Mouse (Mus musculus): ENCODE results near the gene Pomt2. TPM values are rescaled to one million over a fixed set of nuclear protein-coding genes. Genes with fewer than 3 reads are reported as not detected.

The Pomt2 gene
- polyA plus RNA-seq, 1 experiment from 2014 or later: 12.4 TPM

DNA sequence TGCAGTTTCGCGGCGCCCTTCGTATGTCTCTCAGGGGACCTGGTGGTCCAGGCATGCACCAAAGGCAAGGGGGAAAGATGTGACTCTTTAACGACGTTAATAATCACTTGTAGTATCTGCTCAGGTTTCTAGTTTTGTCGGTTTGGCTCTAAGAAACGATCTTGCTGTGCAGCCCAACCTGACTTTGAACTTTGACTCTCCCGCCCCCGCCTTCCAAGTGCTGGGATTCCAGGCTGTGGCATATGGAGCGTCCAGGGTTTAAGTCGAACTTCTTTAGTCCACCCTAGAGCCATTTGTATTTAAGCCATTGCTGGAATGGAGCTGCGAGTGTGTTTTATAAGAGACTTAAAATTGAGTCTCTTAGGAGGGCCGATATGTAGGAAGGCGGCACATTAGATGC lies 368 bp upstream of the Pomt2 start:
- peak overlapping the region; percentile 76 for H3K4me3 ChIP-seq
- no peak for ATAC-seq (ENCODE audit: low read depth)
- WGBS: 18% methylated on average over 15 of the region's 15 CpGs
- H3K4me2 ChIP-seq: peak overlapping the region; percentile 65
- peak overlapping the region; percentile 76 for H3K9ac ChIP-seq
- H3K4me1 ChIP-seq (replicated peaks): peaks cover 26% of the 10 kb centered on the region
- H3K27me3 ChIP-seq: no peaks in the 10 kb centered on the region
- peaks cover 8% of the 10 kb centered on the region; the same call in 1 of the 2 replicates for H3K36me3 ChIP-seq
- H3K27ac ChIP-seq (replicated peaks): peak overlapping the region; percentile 98
- H3K9me3 ChIP-seq: 0 out of 2 replicates have a peak, but pooled peaks cover 3% of the 10 kb centered on the region

DNA sequence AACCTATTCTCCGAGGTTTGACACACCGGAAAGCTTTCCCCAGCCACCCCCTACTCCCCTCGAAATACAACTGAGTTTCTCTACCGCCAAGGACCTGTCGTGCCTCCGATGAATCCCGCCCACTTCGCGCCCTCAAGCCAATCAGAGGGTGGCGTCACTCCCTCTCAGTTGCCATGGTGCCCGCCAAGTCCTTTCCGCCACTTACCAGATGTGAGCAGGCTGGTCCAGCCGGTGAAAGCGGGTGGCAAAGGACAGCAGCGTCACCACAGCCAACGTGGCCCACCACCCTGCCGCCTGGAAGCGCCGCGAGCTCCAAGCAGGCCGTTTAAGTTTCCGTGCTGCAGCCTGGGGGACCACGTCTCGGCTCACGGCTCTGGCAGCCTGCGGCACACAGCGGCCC lies 802 bp downstream of the Pomt2 start, which contains the start of gene Gstz1:
Gene Gstz1 (plus strand): TSS at position 200 of the 400 bp plus-strand sequence.
- Histone ChIP-seq H3K36me3 (peaks cover 8% of the 10 kb centered on the region; the same call in 1 of the 2 replicates), H3K9me3 (no peaks in the 10 kb centered on the region), H3K9ac (peak within 1 kb of the TSS; percentile 76), H3K27ac (replicated peaks) (peak within 1 kb of the TSS; percentile 98), H3K4me2 (peak within 1 kb of the TSS; percentile 65), H3K4me1 (replicated peaks) (peaks cover 26% of the 10 kb centered on the region), H3K27me3 (no peaks in the 10 kb centered on the region), H3K4me3 (peak within 1 kb of the TSS; percentile 76)
- WGBS: under 1% methylated on average over 27 of the region's 27 CpGs
- peak; percentile 92 for ATAC-seq (ENCODE audit: low read depth)

DNA sequence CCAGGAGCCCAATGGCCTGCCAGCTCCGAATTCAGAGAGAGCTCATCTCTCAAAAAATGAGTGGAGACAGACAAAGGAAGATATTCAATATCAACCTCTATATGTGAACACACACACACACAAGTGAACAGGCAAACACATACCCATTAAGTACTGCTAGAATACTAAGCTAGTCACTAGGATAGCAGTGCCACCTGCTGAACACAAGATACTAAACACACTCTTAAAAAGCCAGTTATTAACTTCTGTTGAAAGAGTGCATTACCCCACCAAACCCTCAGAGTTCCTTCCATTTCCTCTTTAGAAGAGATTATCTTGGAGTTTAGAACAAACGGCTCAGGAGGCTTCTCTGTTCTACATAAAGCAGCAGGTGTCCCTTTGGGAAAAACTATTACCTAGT lies 5.6 kb downstream of the Pomt2 start:
- no peaks in the 10 kb centered on the region for H3K36me3 ChIP-seq
- no peak overlapping the region for H3K4me3 ChIP-seq
- peaks cover 31% of the 10 kb centered on the region for H3K4me1 ChIP-seq (replicated peaks)
- no peak overlapping the region for H3K4me2 ChIP-seq
- 77% methylated on average over 2 of the region's 2 CpGs for WGBS
- H3K27me3 ChIP-seq: no peaks in the 10 kb centered on the region
- no peak overlapping the region for H3K9ac ChIP-seq
- no peak overlapping the region for H3K27ac ChIP-seq (replicated peaks)
- ATAC-seq (ENCODE audit: low read depth): no peak
- H3K9me3 ChIP-seq: no peaks in the 10 kb centered on the region

DNA sequence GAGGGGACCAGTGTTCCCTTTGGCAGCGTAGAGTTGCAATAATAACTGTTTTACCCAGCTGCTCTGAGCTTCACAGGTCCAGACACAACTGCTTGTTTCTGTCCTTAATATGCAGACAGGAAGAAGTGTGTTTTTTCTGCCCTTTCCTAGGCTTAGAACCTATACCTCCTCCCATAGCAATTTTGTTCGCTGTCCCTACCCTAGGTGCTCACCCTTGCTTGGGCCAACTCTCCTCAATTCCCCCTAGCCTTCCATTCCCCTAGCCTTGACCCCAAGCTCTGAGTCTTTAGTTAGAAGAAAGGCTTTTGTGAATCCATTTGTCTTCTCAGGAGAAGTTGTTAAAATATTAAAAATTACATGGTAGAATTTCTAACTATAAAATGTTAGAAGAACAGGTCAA lies 9.0 kb downstream of the Pomt2 start:
- H3K27me3 ChIP-seq: no peaks in the 10 kb centered on the region

DNA sequence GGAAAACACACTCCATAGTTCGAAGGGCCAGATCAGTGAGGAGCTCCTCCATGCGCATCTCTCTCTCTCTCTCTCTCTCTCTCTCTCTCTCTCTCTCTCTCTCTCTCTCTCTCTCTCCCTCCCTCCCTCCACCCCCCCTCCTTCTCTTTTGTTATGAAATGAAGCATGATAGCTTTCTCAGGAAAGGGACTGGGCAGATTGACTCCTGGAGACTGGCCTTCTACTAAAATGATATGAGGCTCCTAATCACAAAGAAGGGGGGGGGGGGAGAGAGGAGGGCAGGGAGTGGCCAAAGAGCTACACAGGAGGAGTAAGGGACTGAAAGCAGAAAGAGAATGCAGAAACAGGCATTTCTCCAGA lies 9.4 kb downstream of the Pomt2 start:
- peaks cover 14% of the 10 kb centered on the region; the same call in 1 of the 2 replicates for H3K4me1 ChIP-seq (replicated peaks)
- no peak overlapping the region for H3K4me3 ChIP-seq
- H3K9ac ChIP-seq: no peak overlapping the region
- no peak overlapping the region for H3K4me2 ChIP-seq
- no peaks in the 10 kb centered on the region for H3K9me3 ChIP-seq
- no peaks in the 10 kb centered on the region for H3K27me3 ChIP-seq
- H3K27ac ChIP-seq (replicated peaks): peak overlapping the region; percentile 75
- peaks cover 23% of the 10 kb centered on the region for H3K36me3 ChIP-seq
- 33% methylated on average over 2 of the region's 2 CpGs for WGBS
- no peak; the same call in 1 of the 2 replicates for ATAC-seq (ENCODE audit: low read depth)

More for the DNA sequence above, 9.0 kb downstream of the Pomt2 start:
- no peak for ATAC-seq (ENCODE audit: low read depth)
- Histone ChIP-seq H3K27ac (replicated peaks) (peak overlapping the region; percentile 52; the same call in 1 of the 2 replicates), H3K9me3 (no peaks in the 10 kb centered on the region), H3K36me3 (peaks cover 20% of the 10 kb centered on the region; the same call in 1 of the 2 replicates), H3K4me2 (no peak overlapping the region), H3K4me1 (replicated peaks) (peaks cover 14% of the 10 kb centered on the region; the same call in 1 of the 2 replicates), H3K9ac (no peak overlapping the region), H3K4me3 (no peak overlapping the region)
- WGBS: 50% methylated on average over 2 of the region's 2 CpGs

DNA sequence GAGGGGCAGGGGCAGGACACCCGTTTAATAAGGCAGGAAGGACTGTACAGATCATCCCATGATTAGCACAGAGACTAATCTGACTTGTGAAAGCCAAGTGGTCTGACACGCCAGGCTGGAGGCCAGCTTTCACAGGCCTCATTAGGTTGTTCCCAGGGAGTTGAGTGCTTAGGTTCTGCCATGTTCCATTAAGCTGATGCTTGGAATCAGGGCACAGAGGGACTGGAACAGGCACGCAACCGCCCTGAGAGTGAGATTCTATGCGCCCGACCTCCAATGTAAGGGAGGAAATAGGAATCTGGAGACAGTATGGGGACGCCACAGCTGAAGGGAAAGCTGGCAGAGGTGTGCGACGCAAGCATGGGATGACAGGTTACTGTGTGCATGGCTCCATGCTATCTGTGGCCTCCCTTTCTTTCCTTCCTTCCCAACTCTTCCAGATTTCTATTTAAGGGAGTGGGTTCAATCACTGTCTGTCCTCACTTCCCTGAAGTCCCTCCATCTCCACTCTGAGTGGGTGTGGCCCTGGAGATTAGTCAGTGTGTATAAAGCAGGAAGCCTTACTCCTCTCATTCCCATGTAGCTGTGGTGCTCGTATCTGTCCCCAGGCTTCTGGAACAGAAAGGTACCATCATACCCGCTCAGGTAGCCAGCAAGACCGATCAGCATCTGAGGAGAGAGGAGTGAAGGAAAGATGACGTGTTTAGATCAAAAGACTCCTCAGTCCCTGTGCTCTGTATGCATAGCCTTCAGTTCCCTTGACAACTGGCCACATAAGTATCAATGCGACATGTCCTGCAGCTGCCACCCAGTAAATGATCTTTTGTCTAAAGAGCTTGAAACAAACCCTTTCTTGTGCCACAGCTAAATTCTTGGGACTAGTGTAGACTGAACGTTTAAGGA lies 10.1 kb downstream of the Pomt2 start:
- no peak overlapping the region for H3K9ac ChIP-seq
- no peak overlapping the region for H3K4me2 ChIP-seq
- H3K27ac ChIP-seq (replicated peaks): peak overlapping the region; percentile 75
- no peaks in the 10 kb centered on the region for H3K27me3 ChIP-seq
- H3K9me3 ChIP-seq: no peaks in the 10 kb centered on the region
- H3K4me1 ChIP-seq (replicated peaks): peaks cover 14% of the 10 kb centered on the region; the same call in 1 of the 2 replicates
- peaks cover 29% of the 10 kb centered on the region for H3K36me3 ChIP-seq
- H3K4me3 ChIP-seq: no peak overlapping the region
- ATAC-seq (ENCODE audit: low read depth): peak; percentile 78
- WGBS: 69% methylated on average over 15 of the region's 15 CpGs

DNA sequence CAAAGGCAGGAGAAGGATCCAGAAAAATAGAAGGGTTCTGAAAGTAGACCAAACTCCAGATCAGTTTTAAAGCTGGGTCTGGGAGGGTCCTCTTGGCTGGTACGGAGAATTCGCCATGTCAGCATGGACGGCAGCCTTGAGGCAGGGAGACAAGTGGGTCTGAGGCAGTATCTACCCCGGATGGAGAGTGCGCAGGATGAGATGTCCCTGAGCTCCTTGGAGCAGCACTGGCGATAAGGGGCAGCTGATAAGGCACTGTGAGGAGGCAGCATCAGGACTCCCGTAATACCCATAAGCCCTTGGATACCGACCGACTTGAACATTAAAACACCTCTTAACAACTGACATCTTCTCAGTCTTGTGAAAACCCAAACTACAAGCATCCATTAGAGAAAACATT lies 15.0 kb downstream of the Pomt2 start:
- Histone ChIP-seq H3K4me3 (no peak overlapping the region), H3K36me3 (peaks cover 55% of the 10 kb centered on the region), H3K9ac (no peak overlapping the region), H3K9me3 (no peaks in the 10 kb centered on the region), H3K27me3 (no peaks in the 10 kb centered on the region), H3K4me2 (no peak overlapping the region), H3K27ac (replicated peaks) (no peak overlapping the region), H3K4me1 (replicated peaks) (peaks cover 5% of the 10 kb centered on the region; the same call in 1 of the 2 replicates)
- 95% methylated on average over 9 of the region's 9 CpGs for WGBS
- ATAC-seq (ENCODE audit: low read depth): no peak

DNA sequence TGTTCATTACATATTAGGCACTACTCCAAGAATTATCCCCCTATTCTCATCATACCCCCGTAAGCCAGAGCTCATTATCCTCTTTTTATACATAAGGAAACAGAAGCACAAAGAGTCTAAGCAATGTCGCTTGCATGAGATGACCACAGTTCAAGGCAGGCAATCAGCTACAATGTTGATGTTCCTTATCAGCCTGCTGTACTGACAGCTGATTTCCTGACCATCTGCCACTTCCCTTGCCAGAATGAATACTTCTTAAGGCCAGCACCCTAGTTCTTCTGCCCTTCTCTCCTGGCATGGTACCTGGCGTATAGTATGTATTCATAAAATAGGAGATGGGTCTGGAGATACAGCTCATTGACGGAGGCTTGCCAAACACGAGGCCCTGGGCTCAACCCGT lies 15.6 kb downstream of the Pomt2 start:
- H3K9me3 ChIP-seq: no peaks in the 10 kb centered on the region
- H3K4me3 ChIP-seq: no peak overlapping the region
- peaks cover 61% of the 10 kb centered on the region for H3K36me3 ChIP-seq
- ATAC-seq (ENCODE audit: low read depth): no peak
- WGBS: 96% methylated on average over 6 of the region's 6 CpGs
- no peak overlapping the region for H3K9ac ChIP-seq
- H3K27me3 ChIP-seq: no peaks in the 10 kb centered on the region
- H3K27ac ChIP-seq (replicated peaks): no peak overlapping the region
- no peak overlapping the region for H3K4me2 ChIP-seq
- no peaks in the 10 kb centered on the region for H3K4me1 ChIP-seq (replicated peaks)

DNA sequence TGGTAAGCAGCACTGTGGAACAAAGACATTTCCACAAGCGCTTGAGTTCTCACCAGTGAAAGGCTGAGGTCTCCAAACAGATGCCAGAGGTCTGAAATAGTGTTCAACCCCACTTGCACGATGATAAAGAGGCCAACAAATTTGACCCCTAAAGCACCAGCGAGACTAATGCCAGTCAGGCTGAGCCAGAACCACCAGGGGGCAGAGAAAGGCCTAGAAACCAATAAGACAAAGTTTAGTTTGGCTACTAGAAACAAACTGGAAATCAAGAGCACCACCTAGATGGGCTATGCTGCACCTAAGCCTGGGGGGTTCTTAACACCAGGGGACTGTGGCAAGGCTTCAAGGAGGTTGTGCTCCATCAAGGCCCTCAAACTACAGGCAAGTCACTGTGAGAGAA lies 16.1 kb downstream of the Pomt2 start:
- ATAC-seq (ENCODE audit: low read depth): no peak
- Histone ChIP-seq H3K4me3 (no peak overlapping the region), H3K27me3 (no peaks in the 10 kb centered on the region), H3K36me3 (peaks cover 64% of the 10 kb centered on the region), H3K9ac (no peak overlapping the region), H3K4me1 (replicated peaks) (no peaks in the 10 kb centered on the region), H3K9me3 (no peaks in the 10 kb centered on the region), H3K27ac (replicated peaks) (0 out of 2 replicates have a peak overlapping the region, but pooled peaks have one; percentile 28), H3K4me2 (no peak overlapping the region)
- WGBS: 77% methylated on average over 3 of the region's 3 CpGs

DNA sequence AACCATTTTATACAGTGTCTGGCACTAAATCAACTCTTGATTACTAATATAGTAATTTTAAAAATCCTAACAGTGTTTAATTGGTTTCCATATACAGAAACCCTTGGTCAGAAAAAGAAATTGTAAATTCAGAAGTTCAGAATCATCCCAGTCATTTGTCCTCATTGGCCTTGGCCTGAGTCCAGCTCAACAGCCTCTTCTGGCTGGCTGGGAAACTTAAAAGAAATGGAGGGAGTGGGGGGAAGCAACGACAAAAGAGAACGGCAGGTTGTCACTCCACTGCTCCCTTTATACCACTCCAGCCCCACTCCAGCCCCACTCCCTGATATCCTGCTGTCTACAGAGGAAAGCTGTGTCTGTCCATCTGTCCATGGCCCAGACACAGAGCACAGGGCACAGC lies 16.6 kb downstream of the Pomt2 start:
- H3K9me3 ChIP-seq: no peaks in the 10 kb centered on the region
- peaks cover 64% of the 10 kb centered on the region for H3K36me3 ChIP-seq
- no peaks in the 10 kb centered on the region for H3K4me1 ChIP-seq (replicated peaks)
- H3K27me3 ChIP-seq: no peaks in the 10 kb centered on the region
- no peak overlapping the region for H3K9ac ChIP-seq
- H3K27ac ChIP-seq (replicated peaks): 0 out of 2 replicates have a peak overlapping the region, but pooled peaks have one; percentile 28
- H3K4me2 ChIP-seq: no peak overlapping the region
- ATAC-seq (ENCODE audit: low read depth): no peak
- 59% methylated on average over 2 of the region's 2 CpGs for WGBS
- no peak overlapping the region for H3K4me3 ChIP-seq

DNA sequence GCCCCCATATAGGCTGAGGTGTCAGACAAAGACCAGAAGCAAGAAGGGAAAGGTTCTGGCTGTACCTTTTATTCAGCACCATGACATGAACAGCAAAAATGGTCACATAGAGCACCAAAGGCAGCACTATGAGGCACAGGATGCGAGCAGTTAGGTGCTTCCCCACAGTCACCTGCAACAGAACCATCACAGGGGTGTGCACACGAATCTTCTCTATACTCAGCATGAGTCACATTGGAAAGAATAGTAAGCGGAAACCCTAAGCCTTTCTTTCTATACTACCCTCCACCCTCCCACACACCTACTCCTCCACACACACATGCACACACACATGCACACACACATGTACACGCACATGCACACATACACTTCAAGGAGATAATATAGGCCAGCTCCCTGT lies 17.5 kb downstream of the Pomt2 start:
- no peak overlapping the region for H3K27ac ChIP-seq (replicated peaks)
- 93% methylated on average over 4 of the region's 4 CpGs for WGBS
- H3K27me3 ChIP-seq: no peaks in the 10 kb centered on the region
- no peak for ATAC-seq (ENCODE audit: low read depth)
- H3K36me3 ChIP-seq: peaks cover 60% of the 10 kb centered on the region
- H3K9ac ChIP-seq: no peak overlapping the region
- no peaks in the 10 kb centered on the region for H3K9me3 ChIP-seq
- no peak overlapping the region for H3K4me3 ChIP-seq
- no peaks in the 10 kb centered on the region for H3K4me1 ChIP-seq (replicated peaks)
- H3K4me2 ChIP-seq: no peak overlapping the region

DNA sequence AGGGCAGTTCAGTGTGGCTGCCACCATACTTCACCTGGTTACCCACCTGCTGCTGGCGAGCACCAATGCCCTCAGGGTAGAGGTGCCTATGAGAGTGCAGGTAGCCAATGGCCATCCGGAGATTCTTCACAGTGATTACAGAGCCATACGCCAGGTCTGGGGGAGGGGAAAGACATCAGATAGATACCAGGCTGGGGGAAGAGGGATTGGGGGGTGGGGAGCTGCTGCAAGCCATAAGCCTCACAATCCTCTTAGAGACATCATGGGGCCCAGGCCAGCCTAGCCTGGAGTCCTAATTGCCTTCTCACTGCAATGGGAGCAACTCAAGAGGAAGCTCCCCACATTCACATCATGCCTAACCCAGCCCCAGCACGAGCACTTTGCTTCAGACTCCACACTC lies 20.5 kb downstream of the Pomt2 start:
- 79% methylated on average over 4 of the region's 4 CpGs for WGBS

More for the DNA sequence above, 20.5 kb downstream of the Pomt2 start:
- Histone ChIP-seq H3K27ac (replicated peaks) (no peak overlapping the region), H3K4me3 (no peak overlapping the region), H3K36me3 (peaks cover 58% of the 10 kb centered on the region), H3K9ac (no peak overlapping the region), H3K9me3 (no peaks in the 10 kb centered on the region), H3K4me1 (replicated peaks) (no peaks in the 10 kb centered on the region), H3K4me2 (no peak overlapping the region), H3K27me3 (no peaks in the 10 kb centered on the region)
- ATAC-seq (ENCODE audit: low read depth): no peak

Measured in neural tube, embryonic 13.5 days (tissue).